Mouse (Mus musculus): Measurements from ENCODE around the gene B4galt5.
A peak's percentile ranks its signal among the peaks of the same experiment; 100 is the strongest.

Gene B4galt5

GRCm38 (mm10) chr2:167331432-167331921 is 17.5 kb downstream of the B4galt5 start:
- no peak for DNase-seq (ENCODE audit: low read depth)

GRCm38 (mm10) chr2:167330581-167330980 is 18.4 kb downstream of the B4galt5 start:
- DNase-seq (ENCODE audit: low read depth): no peak

- DNase-seq (ENCODE audit: low read depth): no peak
Observed at GRCm38 (mm10) chr2:167329478-167330262, 19.3 kb downstream of the B4galt5 start.

- DNase-seq (ENCODE audit: low read depth): no peak
Observed at GRCm38 (mm10) chr2:167328340-167328739, 20.6 kb downstream of the B4galt5 start.

GRCm38 (mm10) chr2:167326582-167326981 is 22.4 kb downstream of the B4galt5 start:
- no peak for DNase-seq (ENCODE audit: low read depth)

GRCm38 (mm10) chr2:167324151-167324930 is 24.6 kb downstream of the B4galt5 start:
- DNase-seq (ENCODE audit: low read depth): no peak

GRCm38 (mm10) chr2:167323116-167323515 is 25.9 kb downstream of the B4galt5 start:
- no peak for DNase-seq (ENCODE audit: low read depth)

GRCm38 (mm10) chr2:167321372-167321771 is 27.6 kb downstream of the B4galt5 start:
- DNase-seq (ENCODE audit: low read depth): no peak

- peak; percentile 41 for DNase-seq (ENCODE audit: low read depth)
Observed at GRCm38 (mm10) chr2:167318981-167319380, 30.0 kb downstream of the B4galt5 start.

- no peak for DNase-seq (ENCODE audit: low read depth)
Observed at GRCm38 (mm10) chr2:167316724-167317187, 32.2 kb downstream of the B4galt5 start.

- no peak for DNase-seq (ENCODE audit: low read depth)
Observed at GRCm38 (mm10) chr2:167314491-167314890, 34.5 kb downstream of the B4galt5 start.

- no peak for DNase-seq (ENCODE audit: low read depth)
Observed at GRCm38 (mm10) chr2:167313501-167314326, 35.3 kb downstream of the B4galt5 start.

- DNase-seq (ENCODE audit: low read depth): no peak
Observed at GRCm38 (mm10) chr2:167310121-167310520, 38.9 kb downstream of the B4galt5 start.

- DNase-seq (ENCODE audit: low read depth): no peak
Observed at GRCm38 (mm10) chr2:167309286-167309685, 39.7 kb downstream of the B4galt5 start.

- no peak for DNase-seq (ENCODE audit: low read depth)
Observed at GRCm38 (mm10) chr2:167307716-167308115, 41.3 kb downstream of the B4galt5 start.

GRCm38 (mm10) chr2:167306626-167307541 is 42.1 kb downstream of the B4galt5 start:
- no peak for DNase-seq (ENCODE audit: low read depth)

- DNase-seq (ENCODE audit: low read depth): no peak
Observed at GRCm38 (mm10) chr2:167306273-167306594, 42.7 kb downstream of the B4galt5 start.

- DNase-seq (ENCODE audit: low read depth): no peak
Observed at GRCm38 (mm10) chr2:167305382-167306272, 43.4 kb downstream of the B4galt5 start.

- no peak for DNase-seq (ENCODE audit: low read depth)
Observed at GRCm38 (mm10) chr2:167304651-167305381, 44.2 kb downstream of the B4galt5 start.
